Mouse (Mus musculus) intestine, postnatal 0 days (tissue): ENCODE measurements around the gene Fut11. TPM values are rescaled to one million over a fixed set of nuclear protein-coding genes. Genes with fewer than 3 reads are reported as not detected.
"Not testable (repeated sequence)": the region's sequence is repeated elsewhere in the genome, so short reads cannot be mapped to it uniquely, and the experiment has no call there.

ENCODE experiments used
- ATAC-seq: fragments of 200-750 bp; cut with Nextera tagmentation; 2 replicates; pipeline ENCODE4 v1.8.0; 2017; ENCODE audit warnings: mild to moderate bottlenecking, moderate TSS enrichment, moderate library complexity
- H3K27ac ChIP-seq: fragments of 300-500 bp; sonication (generic); 2 replicates; pipeline ENCODE4 v1.5.1; 2014; ENCODE audit warnings: mild to moderate bottlenecking, low read depth, low read length, moderate library complexity
- H3K27me3 ChIP-seq: fragments of 300-500 bp; sonication (generic); replicated peaks from 2 replicates; pipeline ENCODE4 v1.6.1; 2014; ENCODE audit warnings: low read length, mixed read lengths; ENCODE audit not compliant: control insufficient read depth, insufficient read depth
- H3K36me3 ChIP-seq: fragments of 300-500 bp; sonication (generic); 2 replicates; pipeline ENCODE4 v1.6.1; 2014; ENCODE audit warnings: mild to moderate bottlenecking, moderate library complexity; ENCODE audit not compliant: control insufficient read depth, insufficient read depth
- H3K4me1 ChIP-seq: fragments of 300-500 bp; sonication (generic); replicated peaks from 2 replicates; pipeline ENCODE4 v1.6.1; 2014; ENCODE audit warnings: antibody characterized with exemption, low read length, mixed read lengths; ENCODE audit not compliant: control insufficient read depth, insufficient read depth
- H3K4me2 ChIP-seq: fragments of 300-500 bp; sonication (generic); replicated peaks from 2 replicates; pipeline ENCODE4 v1.6.1; 2014; ENCODE audit warnings: low read depth, mild to moderate bottlenecking, moderate library complexity
- H3K4me3 ChIP-seq: fragments of 300-500 bp; sonication (generic); 2 replicates; pipeline ENCODE4 v1.5.1; 2014; ENCODE audit warnings: low read depth, low read length
- H3K9ac ChIP-seq: fragments of 300-500 bp; sonication (generic); 2 replicates; pipeline ENCODE4 v1.6.1; 2014; ENCODE audit warnings: mild to moderate bottlenecking, low read depth, low read length
- H3K9me3 ChIP-seq: fragments of 300-500 bp; sonication (generic); 2 replicates; pipeline ENCODE4 v1.6.1; 2016; ENCODE audit warnings: mixed run types; ENCODE audit not compliant: control insufficient read depth
- CTCF ChIP-seq: sonication (generic); IDR thresholded peaks from 2 replicates; pipeline ENCODE4 v1.5.1; 2016; ENCODE audit warnings: low read depth, mild to moderate bottlenecking, control low read depth, antibody characterized with exemption, moderate library complexity
- WGBS: fragments of 180-500 bp; shearing (Covaris S2); extraction: QIAGEN DNeasy Blood & Tissue Kit; methylation state at CpG from one replicate; pipeline ENCODE4 v1.1.7; 2014; 5-methylcytosine and 5-hydroxymethylcytosine counted together
- polyA plus RNA-seq: library from polyadenylated mRNA; unstranded; fragments of >200 nt; fragmentation: Nextera tagmentation; extraction: Ambion mirVana; gene quantifications from 2 replicates; pipeline ENCODE4 v1.2.1, GENCODE M21; 2015

Gene Fut11
- polyA plus RNA-seq, 1 experiment from 2014 or later: 7.4 TPM

DNA sequence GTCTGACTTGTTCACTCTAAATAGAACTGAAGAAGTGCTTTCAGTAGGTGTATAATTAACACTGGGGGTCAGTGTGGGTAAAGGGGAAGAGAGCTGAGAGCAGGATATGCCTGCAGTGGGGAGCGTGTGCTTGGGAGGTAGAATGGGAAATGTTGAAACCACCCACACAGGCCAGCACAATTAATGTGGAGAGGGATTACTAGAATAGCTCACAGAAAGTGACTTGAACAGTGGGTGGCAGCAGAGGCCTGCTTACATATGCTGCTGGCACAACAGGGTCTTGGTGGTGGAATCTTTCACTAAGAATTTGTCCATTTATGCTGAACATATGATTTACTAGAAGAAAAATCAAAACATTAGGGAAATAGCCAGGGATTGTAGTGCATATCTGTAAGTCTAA, 2.2 kb downstream of the Fut11 start:
- no peak for ATAC-seq
- peak; percentile 80 for TF ChIP-seq CTCF
- H3K9me3 ChIP-seq: no peaks in the 10 kb centered on the region
- WGBS: 27% methylated on average over 1 of the region's 1 CpGs
- no peak overlapping the region for H3K9ac ChIP-seq
- H3K27ac ChIP-seq: no peak overlapping the region
- peaks cover 6% of the 10 kb centered on the region; the same call in 1 of the 2 replicates for H3K4me1 ChIP-seq
- H3K36me3 ChIP-seq: peaks cover 21% of the 10 kb centered on the region
- H3K4me3 ChIP-seq: no peak overlapping the region
- H3K27me3 ChIP-seq: no peaks in the 10 kb centered on the region
- H3K4me2 ChIP-seq: peak overlapping the region; percentile 89; the same call in 1 of the 2 replicates

- H3K4me2 ChIP-seq: no peak overlapping the region
- no peak for ATAC-seq
- no peak overlapping the region for H3K9ac ChIP-seq
- WGBS: 75% methylated on average over 2 of the region's 2 CpGs
- H3K36me3 ChIP-seq: peaks cover 6% of the 10 kb centered on the region
- TF ChIP-seq CTCF: no peak
- H3K27me3 ChIP-seq: no peaks in the 10 kb centered on the region
- H3K27ac ChIP-seq: no peak overlapping the region
- H3K9me3 ChIP-seq: no peaks in the 10 kb centered on the region
- no peak overlapping the region for H3K4me3 ChIP-seq
- H3K4me1 ChIP-seq: peaks cover 7% of the 10 kb centered on the region; the same call in 1 of the 2 replicates
These were observed 3.7 kb downstream of the Fut11 start for GRCm38 (mm10) chr14:20698515-20698914.

- no peak for ATAC-seq
These were observed 5.6 kb downstream of the Fut11 start for GRCm38 (mm10) chr14:20700362-20700761.

DNA sequence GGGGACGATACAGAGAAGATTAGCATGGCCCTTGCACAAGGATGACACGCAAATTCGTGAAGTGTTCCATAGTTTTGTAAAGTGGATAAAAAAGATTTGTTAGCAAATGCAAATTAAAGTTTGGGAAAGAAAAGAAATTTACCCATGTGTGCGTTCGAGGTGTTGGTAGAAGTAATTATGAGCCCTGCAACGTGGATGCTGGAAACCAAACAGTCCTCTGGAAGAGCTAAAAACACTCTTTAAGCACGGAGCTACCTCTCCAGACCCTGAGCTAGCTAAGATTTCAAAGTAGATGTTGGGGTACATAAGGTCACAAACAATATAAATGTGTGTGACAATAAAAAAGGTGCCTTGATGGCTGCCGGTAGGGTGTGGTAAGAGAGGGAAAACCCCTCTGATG, 6.8 kb downstream of the Fut11 start:
- 58% methylated on average over 8 of the region's 8 CpGs for WGBS
- peak overlapping the region; percentile 71 for H3K4me2 ChIP-seq
- peak overlapping the region; percentile 72; the same call in 1 of the 2 replicates for H3K4me3 ChIP-seq
- ATAC-seq: no peak
- H3K27me3 ChIP-seq: no peaks in the 10 kb centered on the region
- TF ChIP-seq CTCF: no peak
- no peaks in the 10 kb centered on the region for H3K9me3 ChIP-seq
- H3K4me1 ChIP-seq: peaks cover 2% of the 10 kb centered on the region; the same call in 1 of the 2 replicates
- H3K27ac ChIP-seq: no peak overlapping the region
- 0 out of 2 replicates have a peak overlapping the region, but pooled peaks have one; percentile 82 for H3K9ac ChIP-seq
- no peaks in the 10 kb centered on the region; the same call in 1 of the 2 replicates for H3K36me3 ChIP-seq

More at GRCm38 (mm10) chr14:20700362-20700761, 5.6 kb downstream of the Fut11 start:
- Histone ChIP-seq H3K36me3 (no peaks in the 10 kb centered on the region; the same call in 1 of the 2 replicates), H3K27ac (no peak overlapping the region), H3K4me3 (no peak overlapping the region), H3K4me1 (peaks cover 9% of the 10 kb centered on the region; the same call in 1 of the 2 replicates), H3K27me3 (no peaks in the 10 kb centered on the region), H3K9ac (no peak overlapping the region), H3K9me3 (no peaks in the 10 kb centered on the region), H3K4me2 (no peak overlapping the region)
- TF ChIP-seq CTCF: no peak
- 59% methylated on average over 3 of the region's 3 CpGs for WGBS

DNA sequence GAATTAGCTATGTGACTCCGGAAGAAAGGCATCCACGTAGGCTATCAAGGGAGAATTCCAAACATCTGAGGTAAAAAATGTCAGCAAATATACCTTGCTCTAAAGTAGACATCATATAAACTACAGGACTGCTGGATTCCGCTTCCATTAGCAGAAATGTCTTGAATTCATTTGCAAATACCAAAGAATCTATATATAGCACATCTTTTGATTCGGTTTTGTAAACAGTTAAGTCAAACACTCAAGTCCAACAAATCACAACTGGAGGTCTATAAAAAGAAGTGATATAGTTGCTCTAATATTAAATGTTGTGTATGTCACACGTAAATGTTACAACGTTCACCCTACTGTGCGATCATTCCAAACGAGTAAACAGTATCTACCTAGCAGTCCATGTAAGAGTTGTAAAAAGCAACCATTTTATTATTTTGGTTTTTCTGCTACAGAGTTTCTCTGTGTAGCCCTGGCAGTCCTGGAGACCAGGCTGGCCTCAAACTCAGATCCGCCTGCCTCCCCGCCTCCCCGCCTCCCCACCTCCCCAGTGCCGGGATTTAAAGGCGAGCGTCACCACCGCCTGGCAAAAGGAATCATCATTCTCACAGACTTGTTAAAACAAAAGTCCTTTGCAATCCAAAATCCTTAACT, 7.5 kb downstream of the Fut11 start:
- peak overlapping the region; percentile 82 for H3K9ac ChIP-seq
- H3K4me1 ChIP-seq: peaks cover 2% of the 10 kb centered on the region; the same call in 1 of the 2 replicates
- peak; percentile 16 for ATAC-seq
- peak overlapping the region; percentile 91 for H3K27ac ChIP-seq
- TF ChIP-seq CTCF: no peak
- H3K9me3 ChIP-seq: no peaks in the 10 kb centered on the region
- 5% methylated on average over 15 of the region's 15 CpGs for WGBS
- H3K36me3 ChIP-seq: no peaks in the 10 kb centered on the region; the same call in 1 of the 2 replicates
- no peaks in the 10 kb centered on the region for H3K27me3 ChIP-seq
- H3K4me3 ChIP-seq: peak overlapping the region; percentile 72
- H3K4me2 ChIP-seq: peak overlapping the region; percentile 71

- peak; percentile 73 for ATAC-seq
- Histone ChIP-seq H3K4me3 (peak within 1 kb of the TSS; percentile 72), H3K27me3 (no peaks in the 10 kb centered on the region), H3K9ac (peak within 1 kb of the TSS; percentile 82), H3K4me1 (peaks cover 2% of the 10 kb centered on the region; the same call in 1 of the 2 replicates), H3K36me3 (no peaks in the 10 kb centered on the region; the same call in 1 of the 2 replicates), H3K9me3 (no peaks in the 10 kb centered on the region), H3K4me2 (peak within 1 kb of the TSS; percentile 71), H3K27ac (peak within 1 kb of the TSS; percentile 91)
- WGBS: 0% methylated on average over 61 of the region's 61 CpGs
- no peak for TF ChIP-seq CTCF
These were observed 8.1 kb downstream of the Fut11 start, which contains the start of gene Chchd1 for GRCm38 (mm10) chr14:20702741-20703381. Gene Chchd1 (plus strand): TSS chr14:20703006.

GRCm38 (mm10) chr14:20703461-20703860, 8.7 kb downstream of the Fut11 start:
- H3K4me1 ChIP-seq, H3K36me3 ChIP-seq, ATAC-seq, H3K27me3 ChIP-seq, H3K9me3 ChIP-seq: not testable (repeated sequence)
- H3K4me3 ChIP-seq: peak overlapping the region; percentile 72
- H3K4me2 ChIP-seq: peak overlapping the region; percentile 71
- H3K9ac ChIP-seq: peak overlapping the region; percentile 82
- 12% methylated on average over 8 of the region's 8 CpGs for WGBS
- H3K27ac ChIP-seq: peak overlapping the region; percentile 91; the same call in 1 of the 2 replicates
